ENCODE assay signal across 8 mouse cellular contexts in the genomic region with DNA sequence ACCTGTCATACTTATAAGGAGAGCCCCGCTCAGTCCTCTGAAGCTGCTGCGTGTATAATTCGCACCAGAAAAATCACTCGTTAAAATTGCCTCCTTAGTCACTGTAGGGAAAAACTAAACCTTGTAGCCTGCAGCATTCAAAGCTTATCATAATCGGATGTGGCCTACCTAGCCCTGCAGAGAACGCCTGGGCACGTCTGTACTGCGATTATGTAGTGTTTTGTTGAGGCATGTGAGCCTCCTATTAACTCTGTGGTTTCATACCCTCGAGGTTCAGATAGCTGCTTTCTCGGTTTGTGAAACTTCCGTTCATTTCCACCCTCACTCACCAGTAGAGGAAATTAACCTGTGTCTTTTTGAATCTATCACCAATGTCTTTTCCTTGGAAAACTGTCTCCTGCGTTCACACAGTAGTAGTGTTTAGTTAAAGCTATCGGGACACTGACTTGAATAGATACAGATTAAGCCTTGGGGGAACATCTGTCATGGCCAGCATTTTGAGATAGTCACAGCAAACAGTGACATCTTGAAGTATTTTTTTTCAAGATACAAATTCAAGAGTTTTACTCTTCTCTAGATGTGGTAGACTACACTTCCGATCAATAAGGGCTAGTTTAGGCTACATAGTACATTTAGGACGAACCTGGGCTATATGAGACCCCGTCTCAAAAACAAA. TPM values are rescaled to one million over a fixed set of nuclear protein-coding genes. Genes with fewer than 3 reads are reported as not detected.
DNase-seq lines count a peak whose midpoint lies in the region; ATAC-seq and TF ChIP-seq lines count a peak whose summit lies in the region.

No protein-coding gene starts in this region.

- no peak for TF ChIP-seq CTCF in bone marrow macrophage, adult 2 months (IDR thresholded peaks at IDR 0.05; ENCODE audit: low read depth, low read length)

- no peak for DNase-seq in lung, postnatal 4 days
- no peak for DNase-seq in hindbrain, embryonic 11.5 days (ENCODE audit: low spot score)
- DNase-seq in midbrain, embryonic 10.5 days (ENCODE audit: low spot score): no peak
- DNase-seq in frontal cortex, postnatal 25 days (ENCODE audit: low spot score in 2 of 2): no peak
- no peak for DNase-seq in cerebellum, adult 8-10 months
- DNase-seq in kidney, postnatal 14 days: no peak

- no peaks in the 10 kb centered on the region for H3K36me3 ChIP-seq in lung, embryonic 15.5 days
- no peaks in the 10 kb centered on the region for H3K36me3 ChIP-seq in hindbrain, embryonic 11.5 days (ENCODE audit: control insufficient read depth, insufficient read depth, low read length)
- H3K36me3 ChIP-seq in midbrain, embryonic 10.5 days: no peaks in the 10 kb centered on the region

- H3K4me2 ChIP-seq in lung, embryonic 15.5 days: peak overlapping the region; percentile 60
- H3K4me2 ChIP-seq in hindbrain, embryonic 11.5 days (replicated peaks; ENCODE audit: low read depth, low read length): peak overlapping the region; percentile 80

- no peaks in the 10 kb centered on the region for H3K27me3 ChIP-seq in lung, embryonic 15.5 days
- no peaks in the 10 kb centered on the region for H3K27me3 ChIP-seq in hindbrain, embryonic 11.5 days (ENCODE audit: control insufficient read depth, insufficient read depth, low read length)
- no peaks in the 10 kb centered on the region for H3K27me3 ChIP-seq in midbrain, embryonic 10.5 days (ENCODE audit: low read depth, poor library complexity, severe bottlenecking)

- no peak for ATAC-seq in lung, embryonic 15.5 days (ENCODE audit: borderline replicate concordance, extremely low read depth, low FRiP score, low TSS enrichment)
- 0 out of 2 replicates have a peak, but pooled peaks have one; percentile 6 for ATAC-seq in hindbrain, embryonic 11.5 days (ENCODE audit: low FRiP score)

- peaks cover 13% of the 10 kb centered on the region for H3K4me1 ChIP-seq in lung, embryonic 15.5 days
- peaks cover 12% of the 10 kb centered on the region for H3K4me1 ChIP-seq in bone marrow macrophage, adult 2 months (ENCODE audit: control insufficient read depth, insufficient read depth, low read length)
- no peaks in the 10 kb centered on the region for H3K4me1 ChIP-seq in hindbrain, embryonic 11.5 days (replicated peaks; ENCODE audit: control insufficient read depth, insufficient read depth, low read length)
- H3K4me1 ChIP-seq in midbrain, embryonic 10.5 days: peaks cover 11% of the 10 kb centered on the region

- 26% methylated on average over 16 of the region's 16 CpGs for WGBS in lung, embryonic 15.5 days
- 43% methylated on average over 16 of the region's 16 CpGs for WGBS in hindbrain, embryonic 11.5 days
- WGBS in midbrain, embryonic 10.5 days: 44% methylated on average over 16 of the region's 16 CpGs

- H3K9me3 ChIP-seq in lung, embryonic 15.5 days: no peaks in the 10 kb centered on the region
- no peaks in the 10 kb centered on the region for H3K9me3 ChIP-seq in hindbrain, embryonic 11.5 days (ENCODE audit: control insufficient read depth, low read length)
- H3K9me3 ChIP-seq in midbrain, embryonic 10.5 days (replicated peaks): no peaks in the 10 kb centered on the region

- peak overlapping the region; percentile 99 for H3K9ac ChIP-seq in lung, embryonic 15.5 days
- H3K9ac ChIP-seq in hindbrain, embryonic 11.5 days (ENCODE audit: low read depth, low read length): peak overlapping the region; percentile 95

- H3K4me3 ChIP-seq in lung, embryonic 15.5 days: peak overlapping the region; percentile 80
- peak overlapping the region; percentile 92 for H3K4me3 ChIP-seq in bone marrow macrophage, adult 2 months (ENCODE audit: insufficient read depth, low read length)
- H3K4me3 ChIP-seq in hindbrain, embryonic 11.5 days (ENCODE audit: low read depth, low read length): peak overlapping the region; percentile 92
- peak overlapping the region; percentile 89 for H3K4me3 ChIP-seq in midbrain, embryonic 10.5 days

- no peak for TF ChIP-seq POLR2A in bone marrow macrophage, adult 2 months (IDR thresholded peaks at IDR 0.05; ENCODE audit: borderline replicate concordance, low read depth, low read length)

- peak overlapping the region; percentile 89 for H3K27ac ChIP-seq in lung, embryonic 15.5 days
- H3K27ac ChIP-seq in bone marrow macrophage, adult 2 months (ENCODE audit: insufficient read depth, low read depth, low read length): peak overlapping the region; percentile 18
- peak overlapping the region; percentile 79 for H3K27ac ChIP-seq in hindbrain, embryonic 11.5 days (ENCODE audit: low read depth, low read length)
- H3K27ac ChIP-seq in midbrain, embryonic 10.5 days (replicated peaks): peak overlapping the region; percentile 97

RNA-seq across cellular contexts. Expression of a gene that starts 0.8 kb away (rescaled TPM):
- polyA plus RNA-seq in lung, embryonic 15.5 days (2015; fragmentation: Nextera tagmentation; extraction: Ambion mirVana): 32.0 and 33.0 TPM in 2 replicates
- 18.0 and 18.8 TPM in 2 replicates for polyA plus RNA-seq in bone marrow macrophage, adult 2 months (2012; ENCODE audit: insufficient read depth, insufficient read length, missing spikeins)
- polyA plus RNA-seq in hindbrain, embryonic 11.5 days (2014; fragmentation: Nextera tagmentation; extraction: Ambion mirVana): 11.1 and 12.5 TPM in 2 replicates
- polyA plus RNA-seq in midbrain, embryonic 10.5 days (2016; fragmentation: Nextera tagmentation; extraction: Ambion mirVana): 29.9 and 32.2 TPM in 2 replicates

RNA-seq across cellular contexts. Expression of a gene that starts 7.7 kb away (rescaled TPM):
- polyA plus RNA-seq in lung, embryonic 15.5 days (2015; fragmentation: Nextera tagmentation; extraction: Ambion mirVana): 0.77 and 0.93 TPM in 2 replicates
- not detected in 2 replicates for polyA plus RNA-seq in bone marrow macrophage, adult 2 months (2012; ENCODE audit: insufficient read depth, insufficient read length, missing spikeins)
- not detected in 2 replicates for polyA plus RNA-seq in hindbrain, embryonic 11.5 days (2014; fragmentation: Nextera tagmentation; extraction: Ambion mirVana)
- 0.39 and 0.54 TPM in 2 replicates for polyA plus RNA-seq in midbrain, embryonic 10.5 days (2016; fragmentation: Nextera tagmentation; extraction: Ambion mirVana)

RNA-seq across cellular contexts. Expression of a gene that starts 20.4 kb away (rescaled TPM):
- 46.5 and 50.6 TPM in 2 replicates for polyA plus RNA-seq in lung, embryonic 15.5 days (2015; fragmentation: Nextera tagmentation; extraction: Ambion mirVana)
- polyA plus RNA-seq in bone marrow macrophage, adult 2 months (2012; ENCODE audit: insufficient read depth, insufficient read length, missing spikeins): 23.6 and 29.8 TPM in 2 replicates
- 31.9 and 32.6 TPM in 2 replicates for polyA plus RNA-seq in hindbrain, embryonic 11.5 days (2014; fragmentation: Nextera tagmentation; extraction: Ambion mirVana)
- polyA plus RNA-seq in midbrain, embryonic 10.5 days (2016; fragmentation: Nextera tagmentation; extraction: Ambion mirVana): 74.0 and 81.5 TPM in 2 replicates

RNA-seq across cellular contexts. Expression of a gene that starts 32.6 kb away (rescaled TPM):
- 0.86 and 1.0 TPM in 2 replicates for polyA plus RNA-seq in lung, embryonic 15.5 days (2015; fragmentation: Nextera tagmentation; extraction: Ambion mirVana)
- 0.63 TPM in 1 of 2 replicates, not detected in the other for polyA plus RNA-seq in bone marrow macrophage, adult 2 months (2012; ENCODE audit: insufficient read depth, insufficient read length, missing spikeins)
- polyA plus RNA-seq in hindbrain, embryonic 11.5 days (2014; fragmentation: Nextera tagmentation; extraction: Ambion mirVana): 0.81 and 1.3 TPM in 2 replicates
- polyA plus RNA-seq in midbrain, embryonic 10.5 days (2016; fragmentation: Nextera tagmentation; extraction: Ambion mirVana): 1.3 and 1.4 TPM in 2 replicates

RNA-seq across cellular contexts. Expression of a gene that starts 37.2 kb away (rescaled TPM):
- polyA plus RNA-seq in lung, embryonic 15.5 days (2015; fragmentation: Nextera tagmentation; extraction: Ambion mirVana): 43.9 and 51.7 TPM in 2 replicates
- 150 and 151 TPM in 2 replicates for polyA plus RNA-seq in bone marrow macrophage, adult 2 months (2012; ENCODE audit: insufficient read depth, insufficient read length, missing spikeins)
- polyA plus RNA-seq in hindbrain, embryonic 11.5 days (2014; fragmentation: Nextera tagmentation; extraction: Ambion mirVana): 21.6 and 24.6 TPM in 2 replicates
- polyA plus RNA-seq in midbrain, embryonic 10.5 days (2016; fragmentation: Nextera tagmentation; extraction: Ambion mirVana): 29.1 TPM in 2 replicates

Comparison
In these comparisons a context has a peak if more than half of its experiments do, and no peak if none do; other contexts are left out.
1. H3K27ac ChIP-seq: peak in every context shown above with its lines; median percentile 97 in midbrain, embryonic 10.5 days; 89 in lung, embryonic 15.5 days; 79 in hindbrain, embryonic 11.5 days; 18 in bone marrow macrophage, adult 2 months.